Mouse (Mus musculus) frontal cortex, postnatal 14 days (tissue): Measurements from ENCODE around the gene Mrc2.

Experiments used
- DNase-seq, 2 experiments: peaks; one replicate each; pipeline ENCODE4 v3.0.0; 2022; ENCODE audit warnings: low spot score in 2 of 2

Gene Mrc2

DNA sequence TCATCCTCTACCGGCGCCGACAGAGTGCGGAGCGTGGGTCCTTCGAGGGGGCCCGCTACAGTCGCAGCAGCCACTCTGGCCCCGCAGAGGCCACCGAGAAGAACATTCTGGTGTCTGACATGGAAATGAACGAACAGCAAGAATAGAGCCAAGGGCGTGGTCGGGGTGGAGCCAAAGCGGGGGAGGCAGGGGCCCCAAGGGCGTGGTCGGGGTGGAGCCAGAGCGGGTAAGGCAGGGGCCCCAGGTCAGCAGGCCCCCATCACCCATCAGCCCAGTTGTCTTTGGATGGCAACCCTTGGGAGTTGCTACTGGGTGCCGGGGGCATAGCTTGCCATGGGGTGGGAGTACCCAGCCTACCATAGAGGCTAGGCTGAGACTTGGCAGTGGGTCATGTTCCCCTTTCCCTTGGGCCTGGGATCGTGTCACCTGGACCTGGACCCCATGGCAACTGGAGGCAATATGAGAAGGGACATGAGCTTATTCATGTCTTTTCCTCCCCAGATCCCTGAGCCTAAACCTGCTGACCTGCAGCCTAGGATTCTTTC, 57.4 kb downstream of the Mrc2 start:
- no peak for DNase-seq

DNA sequence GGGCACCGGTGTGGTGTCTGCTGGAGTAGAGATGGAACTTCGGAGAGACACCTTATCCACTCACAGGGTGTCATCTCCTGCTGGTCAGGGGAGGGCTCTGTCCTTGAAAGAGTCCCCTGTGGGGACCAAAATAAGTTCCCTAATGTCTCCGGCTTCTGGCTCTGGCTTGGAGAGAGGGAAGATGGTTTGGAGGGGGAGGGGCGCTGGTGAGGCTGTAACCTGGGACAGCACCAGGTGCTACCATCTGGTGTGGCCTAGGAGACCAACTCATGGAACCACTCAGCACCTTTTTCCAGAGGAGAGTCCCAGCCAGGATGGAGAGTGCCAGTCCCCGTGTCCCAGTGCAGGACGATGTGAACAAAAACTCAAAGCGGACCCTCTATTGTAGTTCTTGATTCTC, 58.2 kb downstream of the Mrc2 start:
- DNase-seq: no peak

GRCm38 (mm10) chr11:105352152-105352551, 59.7 kb downstream of the Mrc2 start:
- no peak for DNase-seq

- peak in 1 of 2 experiments; percentile 41 for DNase-seq
Measured at GRCm38 (mm10) chr11:105352954-105353890, 60.8 kb downstream of the Mrc2 start.

- DNase-seq: no peak
Measured at GRCm38 (mm10) chr11:105353891-105354280, 61.4 kb downstream of the Mrc2 start.

- DNase-seq: no peak
Measured at GRCm38 (mm10) chr11:105356301-105356700, 63.9 kb downstream of the Mrc2 start.

GRCm38 (mm10) chr11:105362041-105362765, 69.8 kb downstream of the Mrc2 start:
- DNase-seq: no peak

- DNase-seq: peak; percentile 66 to 79
Measured at GRCm38 (mm10) chr11:105362946-105363597, 70.6 kb downstream of the Mrc2 start.

DNA sequence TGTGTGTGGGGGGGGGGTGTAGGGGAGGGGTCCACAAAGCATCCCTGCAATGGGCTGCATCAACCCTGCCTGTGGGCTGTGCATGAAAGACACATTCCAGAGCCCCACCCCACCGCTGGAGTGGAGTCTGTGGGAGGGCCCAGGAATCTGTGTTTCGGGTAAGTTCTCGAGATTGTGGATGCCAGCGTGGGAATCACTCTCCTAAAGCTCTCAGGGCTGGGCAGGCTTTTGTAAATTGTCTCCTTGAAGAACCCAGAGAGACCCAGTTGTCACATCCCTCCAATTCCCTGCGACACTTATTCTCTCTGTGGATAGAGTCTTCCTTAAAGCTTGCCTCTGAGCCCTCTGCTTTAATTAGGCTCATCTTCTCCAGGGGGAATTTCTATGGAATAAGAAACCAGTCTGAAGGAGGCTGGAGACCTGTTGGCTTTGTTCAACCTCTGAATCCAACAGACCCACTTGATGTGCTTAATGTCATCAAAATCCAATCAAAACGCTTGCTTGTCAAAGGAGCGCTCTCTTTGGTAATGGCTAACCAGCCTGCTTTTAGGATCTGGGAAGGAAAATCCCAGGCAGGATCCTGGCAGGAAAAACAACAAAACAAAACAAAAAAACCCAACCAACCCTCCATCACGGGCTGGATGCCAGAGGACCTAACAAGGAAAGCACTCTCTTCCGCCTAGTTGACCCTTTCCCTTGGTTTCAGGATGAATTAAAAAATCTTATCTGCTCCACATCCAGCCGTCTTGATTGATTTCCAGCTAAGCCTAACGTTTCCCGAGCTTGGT, 71.3 kb downstream of the Mrc2 start:
- DNase-seq: peak; percentile 56 to 58

DNA sequence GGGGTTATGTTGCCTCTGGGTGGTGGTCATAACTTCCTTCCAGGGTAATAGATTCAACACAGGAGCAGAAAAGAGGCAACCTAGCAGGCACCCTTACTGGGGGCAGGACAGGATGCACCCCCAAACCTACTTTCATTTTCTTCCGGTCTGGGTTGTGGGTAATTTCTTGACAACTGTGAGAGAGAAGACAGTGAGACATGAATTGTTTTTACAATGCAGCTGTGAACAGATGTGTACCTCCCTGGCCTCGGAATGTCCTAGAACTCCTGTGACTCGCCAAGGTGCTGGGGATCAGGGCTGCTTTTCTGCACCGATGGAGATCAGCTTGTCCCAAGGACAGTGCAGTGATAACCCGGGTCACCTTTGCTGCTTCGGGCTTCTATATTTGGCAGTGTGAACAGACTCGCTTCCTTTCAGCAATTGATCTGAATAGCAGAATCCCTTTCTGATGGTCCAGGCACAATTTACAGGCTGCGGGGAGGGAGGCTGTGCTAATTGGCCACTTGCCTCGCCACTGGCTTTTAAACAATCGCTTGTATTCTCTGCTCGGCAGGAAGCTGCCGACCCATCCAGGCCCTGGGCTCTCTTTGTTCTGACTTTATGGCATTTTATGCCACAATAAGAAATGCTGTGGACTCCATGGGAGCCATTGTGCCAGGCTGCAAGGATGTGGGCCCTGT, 72.1 kb downstream of the Mrc2 start:
- no peak for DNase-seq

DNA sequence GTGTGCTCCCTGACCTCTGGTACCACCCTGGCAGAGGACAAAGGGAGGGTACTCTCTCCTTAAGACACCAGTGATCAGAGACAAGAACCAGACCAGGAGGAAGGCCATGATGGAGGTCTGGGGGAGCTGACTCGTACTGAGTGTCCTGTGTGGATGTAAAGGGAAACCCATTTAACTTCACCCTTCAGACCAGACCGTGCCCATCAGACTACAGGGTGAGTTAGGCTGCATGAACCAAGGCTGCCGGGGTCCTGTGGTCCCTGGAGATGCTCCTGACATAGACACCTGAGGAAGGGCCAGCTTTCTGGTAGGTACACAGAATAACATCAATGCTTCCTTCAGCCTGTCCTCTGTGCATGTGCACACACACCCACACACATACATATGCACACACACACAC, 73.2 kb downstream of the Mrc2 start:
- no peak for DNase-seq

DNA sequence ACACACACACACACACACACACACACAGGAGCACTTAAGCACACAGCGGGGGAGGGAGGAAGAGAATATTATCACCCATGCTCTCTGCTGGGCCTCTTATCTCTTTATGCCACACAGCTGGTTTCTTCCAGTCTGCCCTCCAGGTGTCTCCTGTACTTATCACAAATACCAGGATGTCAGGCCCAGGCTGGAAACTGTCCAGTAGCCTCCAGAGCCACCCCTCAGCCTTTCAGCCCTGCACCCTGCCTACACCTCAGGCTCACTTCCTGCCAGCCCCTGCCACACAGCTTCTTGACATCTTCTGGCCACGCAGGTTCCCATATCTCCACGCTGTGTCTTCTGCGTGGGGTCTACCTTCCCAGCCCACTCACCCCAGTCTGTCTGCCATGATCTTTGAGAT, 73.6 kb downstream of the Mrc2 start:
- no peak for DNase-seq

DNA sequence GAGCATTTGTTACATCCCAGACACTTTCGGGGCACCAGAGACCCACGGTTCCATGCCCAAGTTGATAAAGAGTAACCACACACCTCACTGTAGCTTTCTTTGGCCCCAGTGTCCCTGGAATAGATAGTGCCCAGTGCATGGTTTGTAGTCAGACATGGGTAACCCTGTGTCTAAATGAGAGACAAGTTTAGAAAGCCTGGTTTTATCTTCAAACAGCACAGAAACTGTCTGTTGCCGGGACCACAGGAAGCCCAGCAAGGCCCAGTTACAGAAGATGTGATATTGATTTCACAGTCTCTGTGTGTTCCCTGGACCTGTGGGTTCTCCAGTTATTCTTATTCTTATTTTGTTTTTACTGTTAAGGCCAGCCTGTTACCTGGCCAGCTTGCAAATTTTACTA, 74.7 kb downstream of the Mrc2 start:
- DNase-seq: no peak

DNA sequence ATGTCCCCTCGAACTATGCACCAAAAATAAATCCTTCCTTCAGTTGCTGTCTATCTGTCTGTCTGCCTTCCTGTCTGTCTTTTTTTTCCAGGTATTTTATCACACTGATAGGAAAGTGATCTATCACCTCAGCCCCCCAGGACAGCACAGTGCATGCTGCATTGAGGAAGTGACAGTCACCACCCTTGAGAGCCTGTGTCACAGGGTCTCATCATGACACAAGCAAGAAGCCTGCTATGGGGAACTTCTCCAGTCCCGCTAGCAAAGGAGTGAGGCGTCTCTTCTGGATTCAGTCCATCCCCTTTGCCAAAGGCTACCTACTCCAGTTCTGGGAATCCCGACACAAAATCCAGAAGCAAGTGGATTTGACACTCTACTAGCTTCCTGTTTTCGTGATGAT, 76.4 kb downstream of the Mrc2 start:
- no peak for DNase-seq

GRCm38 (mm10) chr11:105369526-105370386, 77.3 kb downstream of the Mrc2 start:
- no peak for DNase-seq

DNA sequence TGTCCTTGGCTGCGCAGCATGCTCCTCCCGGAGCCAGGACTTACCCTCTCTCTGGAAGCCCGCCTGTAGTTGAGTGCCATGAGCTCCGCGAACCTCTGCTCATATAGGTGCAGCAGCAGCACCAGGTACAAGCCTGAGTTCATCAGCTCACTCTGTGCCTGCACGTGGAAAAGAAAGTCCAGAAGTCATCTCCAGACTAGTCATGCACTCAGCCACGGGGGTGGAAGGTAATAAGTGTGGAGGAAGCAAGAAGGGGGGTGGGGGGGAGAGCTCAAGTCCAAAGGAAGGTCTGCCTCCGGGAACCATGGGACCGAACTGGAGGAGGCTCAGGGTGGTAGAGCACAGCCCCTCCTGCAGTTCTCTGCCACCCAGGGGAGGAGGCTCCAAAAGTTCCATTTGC, 79.4 kb downstream of the Mrc2 start:
- no peak for DNase-seq

DNA sequence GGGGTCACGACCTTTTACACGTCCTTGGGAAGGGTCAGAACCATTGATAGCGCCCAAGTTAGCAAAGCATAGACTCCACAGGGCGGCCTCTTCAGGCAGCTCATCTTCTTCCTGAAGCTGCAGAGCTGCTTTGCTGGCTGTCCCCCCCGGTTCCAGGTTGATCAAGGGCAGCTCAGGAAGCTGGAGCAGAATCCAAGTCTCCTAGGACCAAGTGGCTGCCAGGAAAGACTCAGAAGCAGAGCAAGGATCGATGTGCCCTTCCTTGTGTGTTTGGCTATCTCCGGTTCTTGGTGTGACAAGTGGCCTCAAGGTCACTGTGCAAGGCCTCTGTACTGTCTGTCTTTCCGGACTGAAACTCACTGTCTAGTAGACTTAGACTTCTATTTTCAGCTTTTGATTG, 81.4 kb downstream of the Mrc2 start:
- no peak for DNase-seq

GRCm38 (mm10) chr11:105374526-105375175, 82.2 kb downstream of the Mrc2 start:
- no peak for DNase-seq

GRCm38 (mm10) chr11:105375821-105376235, 83.4 kb downstream of the Mrc2 start:
- no peak for DNase-seq
